Mouse (Mus musculus) layer of hippocampus, postnatal 10 days (tissue): ENCODE measurements around the gene Cfap45. TPM values are rescaled to one million over a fixed set of nuclear protein-coding genes. Genes with fewer than 3 reads are reported as not detected.

ENCODE experiments used
- DNase-seq, 2 experiments: peaks; one replicate each; pipeline ENCODE4 v3.0.0; 2021; ENCODE audit warnings: low spot score in 2 of 2
- long read RNA-seq: library from polyadenylated mRNA; stranded (forward); transcript quantifications from one replicate; pipeline ENCODE4 v2.0.0, GENCODE M21; 2023
- total RNA-seq, 2 experiments: library from RNA; stranded (reverse); gene quantifications; 2 replicates each; pipeline ENCODE4 v1.2.3; 2021

Gene Cfap45
- 1 to 10 TPM; 3.3 to 4.9 TPM for total RNA-seq
- long read RNA-seq, partial matches to known transcripts, result 0 of 8 reads
- long read RNA-seq, other reads (novel, unspliced or antisense), result 5 of 8 reads

GRCm38 (mm10) chr1:172520576-172521440 is at the start of gene Cfap45:
Cfap45 (plus strand) TSS chr1:172520801.
- DNase-seq, result peak; percentile 61 to 75

- no peak for DNase-seq
Measured at GRCm38 (mm10) chr1:172472909-172473308, 47.7 kb upstream of the Cfap45 start.

GRCm38 (mm10) chr1:172474196-172474595 is 46.4 kb upstream of the Cfap45 start:
- no peak for DNase-seq

GRCm38 (mm10) chr1:172475054-172475741 is 45.4 kb upstream of the Cfap45 start, which contains the start of gene Slamf9:
Slamf9 (plus strand) TSS chr1:172475358.
- DNase-seq, result peak in 1 of 2 experiments; percentile 17

GRCm38 (mm10) chr1:172478020-172478419 is 42.6 kb upstream of the Cfap45 start:
- no peak for DNase-seq

GRCm38 (mm10) chr1:172480376-172480775 is 40.2 kb upstream of the Cfap45 start:
- DNase-seq, result no peak

- DNase-seq, result peak; percentile 8 to 13
Measured at GRCm38 (mm10) chr1:172481111-172481510, 39.5 kb upstream of the Cfap45 start.

GRCm38 (mm10) chr1:172481540-172482280 is 38.9 kb upstream of the Cfap45 start, which contains the start of gene Igsf9:
Igsf9 (plus strand) TSS chr1:172481788.
- DNase-seq, result peak; percentile 92 to 96

GRCm38 (mm10) chr1:172482518-172483360 is 37.9 kb upstream of the Cfap45 start:
- no peak for DNase-seq

GRCm38 (mm10) chr1:172483361-172483660 is 37.3 kb upstream of the Cfap45 start:
- peak in 1 of 2 experiments; percentile 18 for DNase-seq

GRCm38 (mm10) chr1:172484236-172484635 is 36.4 kb upstream of the Cfap45 start:
- DNase-seq, result peak in 1 of 2 experiments; percentile 10

- no peak for DNase-seq
Measured at GRCm38 (mm10) chr1:172484671-172485070, 35.9 kb upstream of the Cfap45 start.

- DNase-seq, result no peak
Measured at GRCm38 (mm10) chr1:172485821-172486220, 34.8 kb upstream of the Cfap45 start.

GRCm38 (mm10) chr1:172486236-172486635 is 34.4 kb upstream of the Cfap45 start:
- DNase-seq, result no peak

- DNase-seq, result no peak
Measured at GRCm38 (mm10) chr1:172486651-172487050, 34.0 kb upstream of the Cfap45 start.

GRCm38 (mm10) chr1:172487859-172488258 is 32.7 kb upstream of the Cfap45 start:
- no peak for DNase-seq

GRCm38 (mm10) chr1:172488831-172489230 is 31.8 kb upstream of the Cfap45 start:
- no peak for DNase-seq

GRCm38 (mm10) chr1:172489585-172490250 is 30.9 kb upstream of the Cfap45 start:
- no peak for DNase-seq

- peak; percentile 94 to 96 for DNase-seq
Measured at GRCm38 (mm10) chr1:172490261-172490661, 30.3 kb upstream of the Cfap45 start.

- peak in 1 of 2 experiments; percentile 11 for DNase-seq
Measured at GRCm38 (mm10) chr1:172492047-172492446, 28.6 kb upstream of the Cfap45 start.
